Mouse (Mus musculus) embryonic fibroblast, embryonic 13.5 days (primary cell): ENCODE data around the gene Slc5a11.

Experiments used
- CTCF ChIP-seq: IDR thresholded peaks from 2 replicates; pipeline ENCODE4 v1.5.1; 2011; ENCODE audit warnings: mild to moderate bottlenecking, control low read depth, low read length, moderate library complexity, borderline replicate concordance; ENCODE audit not compliant: insufficient read depth
- POLR2A ChIP-seq: IDR thresholded peaks from 2 replicates; pipeline ENCODE4 v1.6.1; 2011; ENCODE audit warnings: low read depth, mild to moderate bottlenecking, control low read depth, low read length, moderate library complexity

GRCm38 (mm10) chr7:123300258-123300657 lies 85.7 kb downstream of the Slc5a11 start:
- TF ChIP-seq CTCF (no peak), POLR2A (no peak)
